Mouse (Mus musculus) bone marrow macrophage, adult 2 months (primary cell): ENCODE data around the gene Sycn.

Source experiments
- CTCF ChIP-seq: IDR thresholded peaks from 2 replicates; pipeline ENCODE4 v1.5.1; 2012; ENCODE audit warnings: low read depth, mild to moderate bottlenecking, low read length, moderate library complexity
- POLR2A ChIP-seq: IDR thresholded peaks from 2 replicates; pipeline ENCODE4 v1.6.1; 2012; ENCODE audit warnings: mild to moderate bottlenecking, low read depth, low read length, borderline replicate concordance

GRCm38 (mm10) chr7:28545891-28546210 is 5.2 kb downstream of the Sycn start:
- TF ChIP-seq CTCF (no peak), POLR2A (no peak)
